Comparison of ENCODE assay signal across 19 mouse cellular contexts in genomic region chr1:168293673-168294072, GRCm38 (mm10).
A peak's percentile ranks its signal among the peaks of the same experiment; 100 is the strongest.
DNase-seq lines count a peak whose midpoint lies in the region; ATAC-seq lines count a peak whose summit lies in the region.
"Had no signal": no experiment of that assay in that cellular context is flagged by ENCODE, and none has a peak within 500 bp of the region (broad histone marks: within the 10 kb centered on the region; RNA-seq: fewer than 3 reads in every experiment).

No protein-coding gene starts in this region.

- no peak overlapping the region for H3K4me3 ChIP-seq in liver, embryonic 13.5 days (replicated peaks)
- H3K4me3 ChIP-seq in liver, embryonic 15.5 days (replicated peaks), result no peak overlapping the region
- H3K4me3 ChIP-seq in liver, embryonic 16.5 days (ENCODE audit: low read depth, low read length), result no peak overlapping the region
- no peak overlapping the region for H3K4me3 ChIP-seq in embryonic facial prominence, embryonic 10.5 days
- H3K4me3 ChIP-seq: embryonic facial prominence, embryonic 12.5 days; forebrain, embryonic 13.5 days; forebrain, embryonic 15.5 days had no signal

- no peaks in the 10 kb centered on the region for H3K9me3 ChIP-seq in liver, embryonic 13.5 days (replicated peaks)
- H3K9me3 ChIP-seq in liver, embryonic 15.5 days (replicated peaks), result no peaks in the 10 kb centered on the region
- no peaks in the 10 kb centered on the region for H3K9me3 ChIP-seq in liver, embryonic 16.5 days (replicated peaks; ENCODE audit: control insufficient read depth, low read length)
- no peaks in the 10 kb centered on the region for H3K9me3 ChIP-seq in embryonic facial prominence, embryonic 10.5 days
- H3K9me3 ChIP-seq: embryonic facial prominence, embryonic 12.5 days; forebrain, embryonic 15.5 days had no signal

- H3K4me2 ChIP-seq in liver, embryonic 13.5 days, result no peak overlapping the region
- H3K4me2 ChIP-seq in liver, embryonic 15.5 days, result 0 out of 2 replicates have a peak overlapping the region, but pooled peaks have one; percentile 13
- peak overlapping the region; percentile 10; the same call in 1 of the 2 replicates for H3K4me2 ChIP-seq in liver, embryonic 16.5 days (ENCODE audit: low read depth, low read length)
- H3K4me2 ChIP-seq: embryonic facial prominence, embryonic 12.5 days; forebrain, embryonic 13.5 days; forebrain, embryonic 15.5 days had no signal

- DNase-seq in liver, embryonic 13.5 days, result no peak
- no peak for DNase-seq in liver
- DNase-seq in embryonic facial prominence, embryonic 10.5 days (ENCODE audit: low spot score), result no peak
- DNase-seq: adrenal gland, adult 2 months; adrenal gland, postnatal 10 days; adrenal gland, postnatal 25 days; cerebellum, adult 11 months; cerebellum, adult 18-20 months; cerebellum, adult 8-10 months; cerebellum, adult 9-11 months; cerebellum, postnatal 14 days; cerebellum, postnatal 36 days; embryo, embryonic 11 days; forebrain, postnatal 0 days had no signal

- 65% methylated on average over 1 of the region's 1 CpGs for WGBS in liver, embryonic 13.5 days (ENCODE audit: insufficient replicate concordance)
- WGBS in liver, embryonic 15.5 days (ENCODE audit: insufficient replicate concordance), result 59% methylated on average over 1 of the region's 1 CpGs
- WGBS in liver, embryonic 16.5 days (ENCODE audit: insufficient replicate concordance), result 59% methylated on average over 1 of the region's 1 CpGs
- WGBS in embryonic facial prominence, embryonic 10.5 days, result 93% methylated on average over 1 of the region's 1 CpGs

- peak; percentile 58; the same call in 1 of the 2 replicates for ATAC-seq in liver, embryonic 13.5 days (ENCODE audit: low read depth)
- ATAC-seq in liver, embryonic 15.5 days (ENCODE audit: insufficient read depth), result peak; percentile 47
- ATAC-seq in liver, embryonic 16.5 days (ENCODE audit: low read depth), result peak; percentile 58
- ATAC-seq: forebrain, embryonic 13.5 days; forebrain, embryonic 15.5 days; forebrain, postnatal 0 days had no signal

- H3K4me1 ChIP-seq in liver, embryonic 13.5 days (replicated peaks), result peaks cover 62% of the 10 kb centered on the region
- H3K4me1 ChIP-seq in liver, embryonic 15.5 days (replicated peaks), result peaks cover 59% of the 10 kb centered on the region
- H3K4me1 ChIP-seq in liver, embryonic 16.5 days (ENCODE audit: control insufficient read depth, low read depth, low read length), result peaks cover 39% of the 10 kb centered on the region
- H3K4me1 ChIP-seq in embryonic facial prominence, embryonic 10.5 days, result peaks cover 45% of the 10 kb centered on the region

- no peak overlapping the region for H3K27ac ChIP-seq in liver, embryonic 13.5 days
- H3K27ac ChIP-seq in liver, embryonic 15.5 days (replicated peaks), result no peak overlapping the region
- no peak overlapping the region for H3K27ac ChIP-seq in liver, embryonic 16.5 days (ENCODE audit: low read length)
- H3K27ac ChIP-seq in embryonic facial prominence, embryonic 10.5 days (replicated peaks), result no peak overlapping the region
- H3K27ac ChIP-seq: embryonic facial prominence, embryonic 12.5 days; forebrain, embryonic 13.5 days; forebrain, embryonic 15.5 days had no signal

- H3K36me3 ChIP-seq in liver, embryonic 13.5 days, result no peaks in the 10 kb centered on the region
- no peaks in the 10 kb centered on the region for H3K36me3 ChIP-seq in liver, embryonic 15.5 days (replicated peaks)
- H3K36me3 ChIP-seq in liver, embryonic 16.5 days (ENCODE audit: control insufficient read depth, insufficient read depth), result no peaks in the 10 kb centered on the region
- H3K36me3 ChIP-seq in embryonic facial prominence, embryonic 10.5 days (replicated peaks), result peaks cover 21% of the 10 kb centered on the region
- H3K36me3 ChIP-seq: forebrain, embryonic 15.5 days had no signal

- no peaks in the 10 kb centered on the region for H3K27me3 ChIP-seq in liver, embryonic 13.5 days
- peaks cover 12% of the 10 kb centered on the region for H3K27me3 ChIP-seq in liver, embryonic 15.5 days
- no peaks in the 10 kb centered on the region for H3K27me3 ChIP-seq in liver, embryonic 16.5 days (ENCODE audit: control insufficient read depth, insufficient read depth, low read depth, low read length)
- H3K27me3 ChIP-seq in embryonic facial prominence, embryonic 10.5 days (replicated peaks; ENCODE audit: low read depth, poor library complexity, severe bottlenecking), result no peaks in the 10 kb centered on the region
- H3K27me3 ChIP-seq: embryonic facial prominence, embryonic 12.5 days; forebrain, embryonic 13.5 days; forebrain, embryonic 15.5 days had no signal

- 0 out of 2 replicates have a peak overlapping the region, but pooled peaks have one; percentile 34 for H3K9ac ChIP-seq in liver, embryonic 13.5 days
- H3K9ac ChIP-seq in liver, embryonic 15.5 days, result no peak overlapping the region
- H3K9ac ChIP-seq in liver, embryonic 16.5 days (ENCODE audit: low read depth, low read length), result no peak overlapping the region
- H3K9ac ChIP-seq: embryonic facial prominence, embryonic 12.5 days; forebrain, embryonic 13.5 days; forebrain, embryonic 15.5 days; forebrain, postnatal 0 days had no signal
